Mouse (Mus musculus): Measurements from ENCODE around the gene Wfdc9. TPM values are rescaled to one million over a fixed set of nuclear protein-coding genes. Genes with fewer than 3 reads are reported as not detected.
"Not testable (repeated sequence)": the region's sequence is repeated elsewhere in the genome, so short reads cannot be mapped to it uniquely, and the experiment has no call there.

Wfdc9 gene
- polyA plus RNA-seq, 1 experiment from 2014 or later, result not detected

- H3K9ac ChIP-seq; H3K27me3 ChIP-seq; H3K4me1 ChIP-seq; H3K27ac ChIP-seq; ATAC-seq (ENCODE audit: borderline replicate concordance, extremely low read depth, low FRiP score, low TSS enrichment); H3K9me3 ChIP-seq; H3K36me3 ChIP-seq; H3K4me3 ChIP-seq; H3K4me2 ChIP-seq: not testable (repeated sequence)
- WGBS, result 40% methylated on average over 8 of the region's 8 CpGs
These were observed 42.9 kb downstream of the Wfdc9 start, which contains the start of the genes Wfdc6b and Wfdc8 for GRCm38 (mm10) chr2:164613471-164613870. Gene Wfdc6b, plus strand, starts transcription at chr2:164613522. Gene Wfdc8, minus strand, starts transcription at chr2:164613626.

DNA sequence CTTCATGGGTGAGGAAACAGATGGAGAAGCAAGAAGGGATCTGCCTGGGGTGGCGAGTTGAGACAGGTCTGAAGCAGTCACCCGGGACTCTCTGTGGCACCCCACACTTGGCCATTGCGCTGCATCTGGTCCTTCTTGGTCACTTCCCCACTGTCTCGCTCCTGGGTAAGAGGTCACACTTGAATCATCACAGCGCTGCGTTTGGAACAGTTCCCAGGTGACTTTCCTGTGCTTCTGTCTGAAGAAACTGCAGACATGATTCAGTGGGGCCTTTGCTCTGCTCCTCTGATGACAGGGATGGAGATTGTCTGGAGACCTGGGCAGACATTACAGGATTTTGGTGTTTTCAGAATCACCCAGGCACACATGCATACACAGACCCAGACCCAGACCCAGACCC is 47.6 kb downstream of the Wfdc9 start:
- Histone ChIP-seq H3K27me3 (no peaks in the 10 kb centered on the region), H3K36me3 (no peaks in the 10 kb centered on the region), H3K27ac (no peak overlapping the region), H3K4me3 (no peak overlapping the region), H3K4me1 (no peaks in the 10 kb centered on the region), H3K4me2 (no peak overlapping the region), H3K9ac (no peak overlapping the region), H3K9me3 (no peaks in the 10 kb centered on the region)
- 69% methylated on average over 6 of the region's 6 CpGs for WGBS
- no peak for ATAC-seq (ENCODE audit: borderline replicate concordance, extremely low read depth, low FRiP score, low TSS enrichment)

DNA sequence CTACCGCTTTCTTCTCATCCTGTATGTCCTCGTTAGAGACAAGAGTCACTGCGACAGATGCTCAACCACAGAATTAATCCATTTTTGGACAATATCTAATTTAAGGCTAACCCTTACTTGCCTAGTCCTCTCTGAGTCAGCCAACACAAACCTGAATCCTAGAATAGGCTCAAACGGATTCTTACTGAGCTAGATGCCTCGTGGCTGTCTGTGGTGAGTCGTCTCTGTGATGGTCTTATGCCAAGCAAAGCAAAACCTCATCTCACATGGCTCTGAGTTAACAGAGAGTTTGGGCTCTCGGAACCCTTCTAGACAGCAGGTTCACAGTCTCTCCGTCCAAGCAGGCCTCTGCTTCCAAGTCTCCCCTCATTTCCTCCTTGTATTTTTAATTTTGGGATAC is 52.0 kb downstream of the Wfdc9 start:
- no peak for ATAC-seq (ENCODE audit: borderline replicate concordance, extremely low read depth, low FRiP score, low TSS enrichment)
- no peaks in the 10 kb centered on the region for H3K9me3 ChIP-seq
- 88% methylated on average over 8 of the region's 8 CpGs for WGBS
- H3K4me3 ChIP-seq, result no peak overlapping the region
- H3K4me1 ChIP-seq, result no peaks in the 10 kb centered on the region
- H3K9ac ChIP-seq, result no peak overlapping the region
- H3K27ac ChIP-seq, result no peak overlapping the region
- no peak overlapping the region for H3K4me2 ChIP-seq
- no peaks in the 10 kb centered on the region for H3K27me3 ChIP-seq
- H3K36me3 ChIP-seq, result no peaks in the 10 kb centered on the region

GRCm38 (mm10) chr2:164603482-164603881 is 52.9 kb downstream of the Wfdc9 start:
- ATAC-seq (ENCODE audit: borderline replicate concordance, extremely low read depth, low FRiP score, low TSS enrichment), result no peak
- Histone ChIP-seq H3K4me1 (no peaks in the 10 kb centered on the region), H3K27me3 (no peaks in the 10 kb centered on the region), H3K9ac (no peak overlapping the region), H3K9me3 (no peaks in the 10 kb centered on the region), H3K27ac (no peak overlapping the region), H3K4me2 (no peak overlapping the region), H3K4me3 (no peak overlapping the region), H3K36me3 (no peaks in the 10 kb centered on the region)
- WGBS, result 87% methylated on average over 3 of the region's 3 CpGs

GRCm38 (mm10) chr2:164600179-164600578 is 56.2 kb downstream of the Wfdc9 start:
- Histone ChIP-seq H3K4me3 (no peak overlapping the region), H3K9me3 (no peaks in the 10 kb centered on the region), H3K27me3 (no peaks in the 10 kb centered on the region), H3K4me2 (no peak overlapping the region), H3K27ac (no peak overlapping the region), H3K4me1 (no peaks in the 10 kb centered on the region), H3K9ac (no peak overlapping the region), H3K36me3 (no peaks in the 10 kb centered on the region)
- 64% methylated on average over 3 of the region's 3 CpGs for WGBS
- ATAC-seq (ENCODE audit: borderline replicate concordance, extremely low read depth, low FRiP score, low TSS enrichment), result no peak

Other genes with a start within 250 kb of the Wfdc9 start
- 161 and 178 TPM in 2 replicates for gene Sdc4, start 212.7 kb downstream of the Wfdc9 start, polyA plus RNA-seq (2015; fragmentation: Nextera tagmentation; extraction: Ambion mirVana)
- 65.8 and 69.0 TPM in 2 replicates for gene Sys1, start 199.6 kb downstream of the Wfdc9 start, polyA plus RNA-seq (2015; fragmentation: Nextera tagmentation; extraction: Ambion mirVana)
- gene Gm20458, start 195.6 kb downstream of the Wfdc9 start, polyA plus RNA-seq (2015; fragmentation: Nextera tagmentation; extraction: Ambion mirVana), result 17.1 and 17.6 TPM in 2 replicates
- not detected in 2 replicates for gene Trp53tg5, start 182.9 kb downstream of the Wfdc9 start, polyA plus RNA-seq (2015; fragmentation: Nextera tagmentation; extraction: Ambion mirVana)
- 8.8 and 10.1 TPM in 2 replicates for gene Dbndd2, start 170.5 kb downstream of the Wfdc9 start, polyA plus RNA-seq (2015; fragmentation: Nextera tagmentation; extraction: Ambion mirVana)
- gene Pigt, start 159.1 kb downstream of the Wfdc9 start, polyA plus RNA-seq (2015; fragmentation: Nextera tagmentation; extraction: Ambion mirVana), result 60.8 and 64.6 TPM in 2 replicates
- gene Wfdc2, start 94.2 kb downstream of the Wfdc9 start, polyA plus RNA-seq (2015; fragmentation: Nextera tagmentation; extraction: Ambion mirVana), result 404 and 415 TPM in 2 replicates
- not detected in 2 replicates for gene Spint3, start 83.1 kb downstream of the Wfdc9 start, polyA plus RNA-seq (2015; fragmentation: Nextera tagmentation; extraction: Ambion mirVana)
- gene Wfdc6a, start 71.1 kb downstream of the Wfdc9 start, polyA plus RNA-seq (2015; fragmentation: Nextera tagmentation; extraction: Ambion mirVana), result 0.77 and 0.95 TPM in 2 replicates
- not detected in 2 replicates for gene Eppin, start 63.0 kb downstream of the Wfdc9 start, polyA plus RNA-seq (2015; fragmentation: Nextera tagmentation; extraction: Ambion mirVana)
- gene Wfdc6b, start 43.1 kb downstream of the Wfdc9 start, polyA plus RNA-seq (2015; fragmentation: Nextera tagmentation; extraction: Ambion mirVana), result not detected in 2 replicates
- gene Wfdc8, start 43.0 kb downstream of the Wfdc9 start, polyA plus RNA-seq (2015; fragmentation: Nextera tagmentation; extraction: Ambion mirVana), result not detected in 2 replicates
- gene Wfdc16, start 17.8 kb downstream of the Wfdc9 start, polyA plus RNA-seq (2015; fragmentation: Nextera tagmentation; extraction: Ambion mirVana), result not detected in 2 replicates
- not detected in 2 replicates for gene Wfdc10, start 537 bp downstream of the Wfdc9 start, polyA plus RNA-seq (2015; fragmentation: Nextera tagmentation; extraction: Ambion mirVana)
- not detected in 2 replicates for gene Wfdc11, start 17.5 kb upstream of the Wfdc9 start, polyA plus RNA-seq (2015; fragmentation: Nextera tagmentation; extraction: Ambion mirVana)
- gene Wfdc13, start 28.5 kb upstream of the Wfdc9 start, polyA plus RNA-seq (2015; fragmentation: Nextera tagmentation; extraction: Ambion mirVana), result 0.20 and 0.22 TPM in 2 replicates
- gene Spint4, start 41.9 kb upstream of the Wfdc9 start, polyA plus RNA-seq (2015; fragmentation: Nextera tagmentation; extraction: Ambion mirVana), result not detected in 2 replicates
- gene Spint5, start 58.7 kb upstream of the Wfdc9 start, polyA plus RNA-seq (2015; fragmentation: Nextera tagmentation; extraction: Ambion mirVana), result not detected in 2 replicates
- gene Wfdc3, start 89.3 kb upstream of the Wfdc9 start, polyA plus RNA-seq (2015; fragmentation: Nextera tagmentation; extraction: Ambion mirVana), result 1.9 and 2.3 TPM in 2 replicates
- 70.5 and 71.3 TPM in 2 replicates for gene Dnttip1, start 89.4 kb upstream of the Wfdc9 start, polyA plus RNA-seq (2015; fragmentation: Nextera tagmentation; extraction: Ambion mirVana)
- gene Ube2c, start 113.3 kb upstream of the Wfdc9 start, polyA plus RNA-seq (2015; fragmentation: Nextera tagmentation; extraction: Ambion mirVana), result 554 and 590 TPM in 2 replicates
- gene Tnnc2, start 123.4 kb upstream of the Wfdc9 start, polyA plus RNA-seq (2015; fragmentation: Nextera tagmentation; extraction: Ambion mirVana), result 2.0 and 9.7 TPM in 2 replicates
- gene Snx21, start 129.2 kb upstream of the Wfdc9 start, polyA plus RNA-seq (2015; fragmentation: Nextera tagmentation; extraction: Ambion mirVana), result 24.4 and 27.0 TPM in 2 replicates
- 19.8 and 20.3 TPM in 2 replicates for gene Acot8, start 148.3 kb upstream of the Wfdc9 start, polyA plus RNA-seq (2015; fragmentation: Nextera tagmentation; extraction: Ambion mirVana)
- 6.7 and 8.4 TPM in 2 replicates for gene Zswim3, start 148.5 kb upstream of the Wfdc9 start, polyA plus RNA-seq (2015; fragmentation: Nextera tagmentation; extraction: Ambion mirVana)
- 15.8 and 16.8 TPM in 2 replicates for gene Zswim1, start 166.1 kb upstream of the Wfdc9 start, polyA plus RNA-seq (2015; fragmentation: Nextera tagmentation; extraction: Ambion mirVana)
- not detected in 2 replicates for gene Spata25, start 172.0 kb upstream of the Wfdc9 start, polyA plus RNA-seq (2015; fragmentation: Nextera tagmentation; extraction: Ambion mirVana)
- gene Ctsa, start 176.3 kb upstream of the Wfdc9 start, polyA plus RNA-seq (2015; fragmentation: Nextera tagmentation; extraction: Ambion mirVana), result 131 and 139 TPM in 2 replicates
- gene Neurl2, start 176.9 kb upstream of the Wfdc9 start, polyA plus RNA-seq (2015; fragmentation: Nextera tagmentation; extraction: Ambion mirVana), result 6.6 and 7.5 TPM in 2 replicates
- gene Pltp, start 201.1 kb upstream of the Wfdc9 start, polyA plus RNA-seq (2015; fragmentation: Nextera tagmentation; extraction: Ambion mirVana), result 149 and 169 TPM in 2 replicates
- 74.4 and 75.2 TPM in 2 replicates for gene Pcif1, start 222.7 kb upstream of the Wfdc9 start, polyA plus RNA-seq (2015; fragmentation: Nextera tagmentation; extraction: Ambion mirVana)

Measured in lung, embryonic 15.5 days (tissue).